Mouse (Mus musculus) cerebellum, postnatal 4 days (tissue): ENCODE data around the gene Taar5.

Source experiments
- DNase-seq, 2 experiments: peaks; one replicate each; pipeline ENCODE4 v3.0.0; 2022; ENCODE audit warnings: low spot score in 2 of 2, mixed read lengths in 1 of 2

The Taar5 gene

GRCm38 (mm10) chr10:23970656-23971165 is at the start of gene Taar5:
Gene Taar5, plus strand, starts transcription at chr10:23970706.
- DNase-seq = no peak

GRCm38 (mm10) chr10:23922468-23922867 is 48.0 kb upstream of the Taar5 start:
- DNase-seq = no peak

GRCm38 (mm10) chr10:23923941-23924340 is 46.6 kb upstream of the Taar5 start:
- DNase-seq = no peak

- no peak for DNase-seq
These were observed 32.9 kb upstream of the Taar5 start for GRCm38 (mm10) chr10:23937613-23938012.

- DNase-seq = no peak
These were observed 32.2 kb upstream of the Taar5 start, which contains the start of gene Taar2 for GRCm38 (mm10) chr10:23938312-23938711. Gene Taar2, plus strand, starts transcription at chr10:23938572.

- DNase-seq = no peak
These were observed 28.0 kb upstream of the Taar5 start for GRCm38 (mm10) chr10:23942465-23942864.

GRCm38 (mm10) chr10:23948026-23948425 is 22.5 kb upstream of the Taar5 start:
- DNase-seq = no peak

GRCm38 (mm10) chr10:23949508-23950005 is 20.9 kb upstream of the Taar5 start, which contains the start of gene Taar3:
Gene Taar3, plus strand, starts transcription at chr10:23949558.
- no peak for DNase-seq

GRCm38 (mm10) chr10:23951714-23952113 is 18.8 kb upstream of the Taar5 start:
- DNase-seq = peak in 1 of 2 experiments; percentile 10

GRCm38 (mm10) chr10:23959071-23959470 is 11.4 kb upstream of the Taar5 start:
- no peak for DNase-seq

GRCm38 (mm10) chr10:23960444-23960915 is 10.0 kb upstream of the Taar5 start, which contains the start of gene Taar4:
Gene Taar4, plus strand, starts transcription at chr10:23960494.
- DNase-seq = no peak

- DNase-seq = peak; percentile 21 to 59
These were observed 7.1 kb upstream of the Taar5 start for GRCm38 (mm10) chr10:23963444-23963843.

- no peak for DNase-seq
These were observed 5.4 kb upstream of the Taar5 start for GRCm38 (mm10) chr10:23964921-23965610.

GRCm38 (mm10) chr10:23971256-23971655 is 750 bp downstream of the Taar5 start:
- no peak for DNase-seq

GRCm38 (mm10) chr10:23977958-23978357 is 7.5 kb downstream of the Taar5 start:
- no peak for DNase-seq

- DNase-seq = peak; percentile 45 to 69
These were observed 8.6 kb downstream of the Taar5 start for GRCm38 (mm10) chr10:23978901-23979705.

- DNase-seq = no peak
These were observed 15.0 kb downstream of the Taar5 start, which contains the start of gene Taar6 for GRCm38 (mm10) chr10:23985546-23985945. Gene Taar6, minus strand, starts transcription at chr10:23985646.

- no peak for DNase-seq
These were observed 15.9 kb downstream of the Taar5 start for GRCm38 (mm10) chr10:23986419-23986818.

- DNase-seq = no peak
These were observed 22.9 kb downstream of the Taar5 start, which contains the start of gene Taar7a for GRCm38 (mm10) chr10:23993381-23993780. Gene Taar7a, minus strand, starts transcription at chr10:23993481.

- DNase-seq = no peak
These were observed 29.1 kb downstream of the Taar5 start, which contains the start of gene Taar7b for GRCm38 (mm10) chr10:23999639-24000038. Gene Taar7b, plus strand, starts transcription at chr10:23999939.

GRCm38 (mm10) chr10:24006442-24006841 is 35.9 kb downstream of the Taar5 start:
- no peak for DNase-seq

- DNase-seq = no peak
These were observed 36.5 kb downstream of the Taar5 start for GRCm38 (mm10) chr10:24007034-24007433.
